Mouse (Mus musculus): ENCODE measurements around the gene Apoe. TPM values are rescaled to one million over a fixed set of nuclear protein-coding genes. Genes with fewer than 3 reads are reported as not detected.

Apoe gene
- polyA plus RNA-seq, 1 experiment from 2014 or later, result 503 TPM

DNA sequence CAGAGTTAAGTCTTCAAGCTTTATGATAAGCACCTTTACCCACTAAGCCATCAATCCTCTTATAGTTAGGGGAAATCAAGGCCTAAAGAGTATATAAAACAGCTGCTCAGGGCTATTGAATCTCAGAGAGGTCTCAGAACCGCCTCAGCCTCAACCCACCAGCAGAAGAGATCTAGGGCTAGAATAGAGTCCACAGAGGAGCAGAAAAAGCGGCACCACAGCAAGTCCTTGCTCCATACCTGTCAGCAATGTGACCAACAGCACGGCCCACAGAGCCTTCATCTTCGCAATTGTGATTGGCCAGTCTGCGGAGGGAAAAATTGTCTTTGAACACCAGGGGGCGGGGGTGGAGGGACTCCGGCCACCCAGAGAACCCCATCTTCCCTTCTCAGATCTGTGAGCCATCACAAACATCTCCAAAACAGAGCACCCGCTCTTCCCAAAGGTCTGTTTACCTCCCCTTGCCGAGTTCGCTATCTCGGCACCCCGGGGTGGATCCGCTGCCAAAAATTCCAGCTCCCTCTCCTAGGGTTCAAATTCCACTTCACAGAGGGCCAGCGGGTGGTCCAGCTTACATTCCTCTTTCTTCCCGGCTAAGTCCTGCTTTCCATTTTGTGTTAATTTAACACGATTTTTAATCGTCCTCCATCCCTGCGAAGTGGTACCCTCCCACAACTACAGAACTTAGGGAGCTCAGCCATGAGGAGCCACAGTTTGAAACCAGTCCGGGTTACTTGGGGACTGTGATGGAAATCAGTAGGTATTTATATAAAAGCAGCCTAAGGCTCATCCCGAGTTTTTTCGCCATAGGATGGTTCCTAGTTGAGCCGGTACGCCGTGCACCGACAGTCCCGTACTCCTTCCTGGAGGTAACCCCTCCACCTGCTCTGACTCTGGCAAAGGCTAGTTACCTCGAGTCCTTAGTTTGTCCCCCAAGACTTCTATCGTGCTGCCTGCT is 760 bp downstream of the Apoe start:
- H3K4me2 ChIP-seq, result peak overlapping the region; percentile 65
- 2% methylated on average over 28 of the region's 28 CpGs for WGBS
- peak overlapping the region; percentile 36 for H3K27ac ChIP-seq
- peak overlapping the region; percentile 40 for H3K4me3 ChIP-seq
- peaks cover 20% of the 10 kb centered on the region; the same call in 1 of the 2 replicates for H3K36me3 ChIP-seq
- H3K9ac ChIP-seq, result peak overlapping the region; percentile 40
- no peaks in the 10 kb centered on the region for H3K27me3 ChIP-seq
- no peaks in the 10 kb centered on the region for H3K9me3 ChIP-seq
- ATAC-seq (ENCODE audit: borderline replicate concordance, extremely low read depth, low FRiP score, low TSS enrichment), result no peak
- peaks cover 47% of the 10 kb centered on the region for H3K4me1 ChIP-seq

DNA sequence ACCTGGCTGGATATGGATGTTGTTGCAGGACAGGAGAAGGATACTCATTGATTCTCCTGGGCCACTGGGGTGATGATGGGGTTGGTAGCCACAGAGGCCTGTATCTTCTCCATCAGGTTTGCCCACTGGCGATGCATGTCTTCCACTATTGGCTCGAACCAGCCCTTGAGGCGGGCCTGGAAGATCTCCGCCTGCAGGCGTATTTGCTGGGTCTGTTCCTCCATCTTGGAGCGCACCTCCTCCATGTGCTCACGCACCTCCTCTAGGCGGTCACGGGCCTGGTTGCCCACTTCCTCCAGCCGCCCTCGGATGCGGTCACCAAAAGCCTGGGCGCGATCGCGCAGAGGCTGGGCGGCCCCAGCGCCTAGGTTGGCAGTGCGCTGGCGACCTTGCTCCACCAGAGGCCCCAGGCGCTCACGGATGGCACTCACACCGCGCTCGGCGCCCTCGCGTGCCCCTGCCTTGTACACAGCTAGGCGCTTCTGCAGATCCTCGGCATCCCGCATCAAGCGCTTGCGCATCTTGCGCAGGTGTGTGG is 2.6 kb downstream of the Apoe start:
- no peak overlapping the region for H3K27ac ChIP-seq
- H3K4me3 ChIP-seq, result no peak overlapping the region
- no peak for ATAC-seq (ENCODE audit: borderline replicate concordance, extremely low read depth, low FRiP score, low TSS enrichment)
- H3K36me3 ChIP-seq, result 0 out of 2 replicates have a peak, but pooled peaks cover 4% of the 10 kb centered on the region
- 92% methylated on average over 34 of the region's 34 CpGs for WGBS
- peaks cover 64% of the 10 kb centered on the region for H3K4me1 ChIP-seq
- H3K9me3 ChIP-seq, result no peaks in the 10 kb centered on the region
- no peak overlapping the region for H3K9ac ChIP-seq
- H3K4me2 ChIP-seq, result no peak overlapping the region
- H3K27me3 ChIP-seq, result no peaks in the 10 kb centered on the region

DNA sequence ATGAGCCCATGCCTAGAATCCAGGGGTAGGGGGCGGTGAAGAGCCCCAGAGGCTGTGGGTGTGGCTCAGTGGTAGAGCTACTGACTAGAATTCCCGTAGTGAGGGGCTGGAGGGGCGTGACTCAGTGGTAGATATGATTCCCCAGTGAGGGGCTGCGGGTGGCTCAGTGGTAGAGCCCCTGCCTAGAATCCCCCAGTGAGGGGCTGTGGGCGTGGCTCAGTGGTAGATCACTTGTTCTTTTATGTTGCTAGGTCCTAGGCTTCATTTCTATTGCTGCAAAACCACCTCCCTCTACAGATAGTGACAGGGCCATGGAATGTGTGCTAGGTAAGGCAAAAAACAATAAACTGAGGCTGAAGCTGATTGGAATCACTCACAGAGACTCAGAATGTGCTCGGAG is 3.1 kb downstream of the Apoe start:
- H3K4me2 ChIP-seq, result no peak overlapping the region
- no peak overlapping the region for H3K9ac ChIP-seq
- no peak overlapping the region for H3K4me3 ChIP-seq
- no peak overlapping the region for H3K27ac ChIP-seq
- H3K4me1 ChIP-seq, result peaks cover 62% of the 10 kb centered on the region
- no peak for ATAC-seq (ENCODE audit: borderline replicate concordance, extremely low read depth, low FRiP score, low TSS enrichment)
- H3K36me3 ChIP-seq, result 0 out of 2 replicates have a peak, but pooled peaks cover 3% of the 10 kb centered on the region
- WGBS, result 73% methylated on average over 6 of the region's 6 CpGs
- no peaks in the 10 kb centered on the region for H3K9me3 ChIP-seq
- no peaks in the 10 kb centered on the region for H3K27me3 ChIP-seq

DNA sequence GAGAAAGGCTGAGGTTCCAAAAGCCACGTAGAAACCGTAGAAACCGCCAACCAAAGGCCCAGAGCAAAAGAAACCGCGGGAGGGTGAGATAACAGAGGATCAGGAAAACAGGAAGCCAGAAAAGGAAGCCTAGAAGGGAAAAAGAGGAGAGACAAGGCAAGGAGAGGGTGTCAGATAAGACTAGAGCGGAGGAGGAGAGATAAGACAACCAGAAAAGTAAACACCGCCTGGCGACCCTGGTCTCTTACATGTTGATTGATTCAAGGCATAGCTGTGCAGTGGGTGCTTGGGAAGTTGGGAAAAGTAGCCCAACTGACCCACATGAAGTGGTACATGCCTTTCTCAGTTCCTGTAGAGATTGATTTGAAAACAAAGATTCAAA is 3.8 kb downstream of the Apoe start:
- 14% methylated on average over 8 of the region's 8 CpGs for WGBS
- Histone ChIP-seq H3K4me1 (peaks cover 58% of the 10 kb centered on the region), H3K27ac (peak overlapping the region; percentile 72), H3K36me3 (0 out of 2 replicates have a peak, but pooled peaks cover 3% of the 10 kb centered on the region), H3K9me3 (no peaks in the 10 kb centered on the region), H3K4me2 (no peak overlapping the region), H3K9ac (no peak overlapping the region), H3K4me3 (no peak overlapping the region), H3K27me3 (no peaks in the 10 kb centered on the region)
- ATAC-seq (ENCODE audit: borderline replicate concordance, extremely low read depth, low FRiP score, low TSS enrichment), result no peak

DNA sequence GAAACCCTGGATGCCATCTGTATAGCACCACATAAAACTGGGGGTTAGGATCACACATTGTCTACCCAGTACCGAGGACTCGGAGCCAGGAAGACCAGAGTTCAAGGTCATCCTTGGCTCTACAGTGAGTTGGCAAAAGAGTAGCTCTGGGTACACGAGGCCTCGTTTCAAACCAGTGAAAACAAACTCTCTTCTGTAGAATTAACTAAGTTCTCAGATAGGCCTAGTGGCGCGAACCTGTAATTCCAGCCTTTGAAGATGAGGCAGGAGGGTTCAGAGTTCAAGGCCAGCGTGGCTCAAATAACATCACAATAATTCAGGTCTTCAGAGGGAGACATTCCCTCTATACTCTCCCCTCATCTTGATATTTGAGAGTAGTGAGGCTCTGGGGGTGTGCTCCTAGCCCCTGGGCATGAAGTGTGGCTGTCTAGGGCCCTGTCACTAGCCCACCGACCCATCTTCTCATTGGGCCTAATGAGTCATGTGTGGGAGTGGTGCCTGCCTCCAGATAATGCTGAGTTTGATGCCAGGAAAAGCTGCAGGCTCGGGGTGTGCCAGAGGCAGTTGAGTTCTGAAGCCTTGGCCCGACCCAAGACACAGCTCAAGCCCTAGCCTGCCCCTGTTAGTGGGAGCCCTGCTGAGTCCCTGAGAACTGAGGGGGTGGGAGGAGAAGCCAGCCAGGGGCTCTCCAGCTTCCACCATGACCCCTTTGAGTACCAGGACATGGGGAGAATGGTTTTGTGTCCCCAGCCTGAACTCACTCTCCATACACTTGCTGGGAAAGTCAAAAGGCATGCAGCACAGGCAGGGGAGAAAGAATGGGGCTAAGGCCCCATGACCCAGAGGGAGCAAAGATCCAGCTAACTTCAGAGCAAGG is 4.4 kb downstream of the Apoe start:
- Histone ChIP-seq H3K9me3 (no peaks in the 10 kb centered on the region), H3K27me3 (no peaks in the 10 kb centered on the region), H3K9ac (no peak overlapping the region), H3K4me3 (no peak overlapping the region), H3K36me3 (0 out of 2 replicates have a peak, but pooled peaks cover 3% of the 10 kb centered on the region), H3K27ac (peak overlapping the region; percentile 74), H3K4me1 (peaks cover 57% of the 10 kb centered on the region), H3K4me2 (no peak overlapping the region)
- ATAC-seq (ENCODE audit: borderline replicate concordance, extremely low read depth, low FRiP score, low TSS enrichment), result no peak
- WGBS, result 71% methylated on average over 10 of the region's 10 CpGs

DNA sequence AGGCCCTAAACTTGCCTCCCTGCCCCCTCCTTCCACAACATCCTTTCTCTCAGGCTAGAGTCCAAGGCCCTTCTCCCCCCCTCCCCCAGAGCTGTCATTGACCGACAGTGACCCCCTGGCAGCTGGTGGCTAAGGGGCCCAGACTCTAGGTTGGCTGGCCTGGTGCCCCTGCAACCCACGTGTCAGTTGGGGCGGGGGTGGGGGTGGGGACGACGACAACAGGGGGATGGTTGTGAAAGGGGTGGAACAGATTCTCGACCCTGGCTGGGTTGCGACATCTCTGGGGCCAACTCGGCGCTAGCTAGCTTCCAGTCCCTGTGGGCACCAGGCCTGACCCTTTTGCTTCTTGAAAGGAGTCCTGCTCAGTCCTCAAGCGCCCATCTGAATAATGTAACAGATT is 5.6 kb downstream of the Apoe start:
- Histone ChIP-seq H3K4me2 (peak overlapping the region; percentile 4; the same call in 1 of the 2 replicates), H3K4me3 (no peak overlapping the region), H3K9ac (no peak overlapping the region), H3K4me1 (peaks cover 47% of the 10 kb centered on the region), H3K27ac (peak overlapping the region; percentile 74), H3K27me3 (no peaks in the 10 kb centered on the region), H3K9me3 (no peaks in the 10 kb centered on the region), H3K36me3 (0 out of 2 replicates have a peak, but pooled peaks cover 3% of the 10 kb centered on the region)
- peak; percentile 72 for ATAC-seq (ENCODE audit: borderline replicate concordance, extremely low read depth, low FRiP score, low TSS enrichment)
- WGBS, result 20% methylated on average over 10 of the region's 10 CpGs

DNA sequence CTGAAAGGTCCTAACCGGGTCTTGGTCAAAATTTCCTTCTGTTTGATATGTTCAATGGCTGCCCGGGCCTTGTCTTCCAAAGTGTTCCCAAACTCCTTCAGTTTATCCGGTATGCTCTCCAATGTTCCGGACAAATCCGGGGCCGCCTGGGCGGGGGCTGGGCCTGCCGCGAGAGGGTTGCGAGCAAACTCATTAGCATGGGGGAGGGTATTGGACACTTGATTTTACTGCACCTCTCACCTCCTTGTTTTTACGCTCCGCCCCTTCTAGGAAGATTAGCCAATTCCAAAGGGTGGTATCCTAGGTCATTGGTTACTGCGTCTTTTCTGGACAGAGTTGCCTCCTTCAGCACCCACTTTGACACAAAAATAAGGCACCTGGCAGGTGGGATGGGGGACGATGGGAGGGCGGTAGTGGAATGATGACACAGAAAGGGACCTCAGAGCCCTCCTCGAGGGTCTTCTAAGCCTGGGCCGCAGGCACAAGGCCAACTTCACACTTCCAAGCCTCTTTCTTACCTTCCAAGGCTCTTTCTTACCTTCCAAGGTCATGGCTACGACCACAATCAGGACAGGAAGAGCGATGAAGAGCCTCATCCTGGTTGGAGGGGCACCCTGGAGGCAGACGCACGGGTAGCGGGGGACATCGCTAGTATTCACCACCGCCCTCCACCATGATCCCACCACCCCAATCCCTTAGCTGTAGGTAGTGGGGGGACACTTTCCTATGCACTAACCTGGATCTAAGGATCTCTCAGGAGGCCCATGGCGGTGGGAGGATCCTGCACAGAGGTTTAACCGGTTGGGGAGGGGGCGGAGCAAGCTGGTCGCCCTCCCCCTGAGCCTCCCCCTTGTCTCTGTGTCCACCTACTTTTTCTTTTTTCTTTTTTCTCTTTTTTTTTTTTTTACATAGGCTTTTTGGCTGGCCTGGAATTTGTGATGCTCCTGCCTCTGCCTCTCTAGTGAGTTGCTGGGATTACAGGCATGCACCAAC is 6.8 kb downstream of the Apoe start, which contains the start of gene Apoc1:
TSS of gene Apoc1 (minus strand) at position 788 of the 993 bp plus-strand sequence.
- peak within 1 kb of the TSS; percentile 17; the same call in 1 of the 2 replicates for H3K4me2 ChIP-seq
- 50% methylated on average over 28 of the region's 28 CpGs for WGBS
- H3K9ac ChIP-seq, result no peak within 1 kb of the TSS
- H3K36me3 ChIP-seq, result 0 out of 2 replicates have a peak, but pooled peaks cover 3% of the 10 kb centered on the region
- H3K4me3 ChIP-seq, result no peak within 1 kb of the TSS
- H3K27me3 ChIP-seq, result no peaks in the 10 kb centered on the region
- peak within 1 kb of the TSS; percentile 74 for H3K27ac ChIP-seq
- ATAC-seq (ENCODE audit: borderline replicate concordance, extremely low read depth, low FRiP score, low TSS enrichment), result no peak
- no peaks in the 10 kb centered on the region for H3K9me3 ChIP-seq
- H3K4me1 ChIP-seq, result peaks cover 39% of the 10 kb centered on the region

DNA sequence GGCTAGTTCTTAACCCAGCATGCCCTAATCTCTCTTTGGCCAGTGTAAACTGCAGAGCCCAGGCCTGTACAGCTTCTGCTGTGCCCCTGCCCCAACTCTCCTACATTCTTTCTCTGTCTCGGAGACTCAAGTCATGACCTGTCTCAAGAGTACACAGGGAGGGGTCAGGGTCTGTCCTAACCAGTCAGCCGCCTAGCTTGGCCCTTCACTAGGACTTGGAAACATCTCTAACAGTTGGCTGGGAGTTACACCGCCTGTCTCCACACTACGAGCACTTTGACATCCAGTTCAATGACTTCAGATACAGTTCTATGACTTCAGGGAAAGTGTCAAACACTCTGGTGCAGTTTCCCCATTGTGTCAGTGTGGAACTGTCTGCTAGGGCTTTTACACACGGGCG is 7.6 kb downstream of the Apoe start:
- no peak overlapping the region for H3K9ac ChIP-seq
- no peak overlapping the region for H3K4me3 ChIP-seq
- no peaks in the 10 kb centered on the region for H3K27me3 ChIP-seq
- H3K9me3 ChIP-seq, result no peaks in the 10 kb centered on the region
- 0 out of 2 replicates have a peak overlapping the region, but pooled peaks have one; percentile 17 for H3K4me2 ChIP-seq
- 66% methylated on average over 6 of the region's 6 CpGs for WGBS
- peaks cover 39% of the 10 kb centered on the region for H3K4me1 ChIP-seq
- no peak for ATAC-seq (ENCODE audit: borderline replicate concordance, extremely low read depth, low FRiP score, low TSS enrichment)
- H3K36me3 ChIP-seq, result 0 out of 2 replicates have a peak, but pooled peaks cover 1% of the 10 kb centered on the region
- H3K27ac ChIP-seq, result no peak overlapping the region

DNA sequence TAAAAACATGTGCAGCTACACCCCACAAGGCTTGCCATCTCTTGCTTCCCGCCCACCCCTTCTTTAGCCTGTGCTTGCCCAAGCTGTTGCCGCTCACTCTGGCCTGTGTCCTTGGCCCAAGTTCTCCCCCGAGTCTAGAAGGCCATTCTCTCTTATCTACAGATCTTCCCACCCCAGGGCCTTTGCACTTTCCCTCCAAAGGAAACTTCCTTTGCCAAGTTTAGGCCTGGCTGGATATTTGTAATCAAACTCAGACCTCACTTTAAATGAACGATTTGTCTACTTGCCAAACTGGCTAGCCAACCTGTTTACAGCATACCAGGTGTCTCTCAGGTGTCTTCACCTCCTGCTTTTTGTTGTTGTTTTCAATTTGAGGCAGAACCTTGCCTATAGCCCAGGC is 8.1 kb downstream of the Apoe start:
- no peak for ATAC-seq (ENCODE audit: borderline replicate concordance, extremely low read depth, low FRiP score, low TSS enrichment)
- Histone ChIP-seq H3K9me3 (no peaks in the 10 kb centered on the region), H3K4me3 (no peak overlapping the region), H3K4me1 (peaks cover 39% of the 10 kb centered on the region), H3K27ac (no peak overlapping the region), H3K4me2 (no peak overlapping the region), H3K27me3 (no peaks in the 10 kb centered on the region), H3K36me3 (no peaks in the 10 kb centered on the region), H3K9ac (no peak overlapping the region)
- 72% methylated on average over 4 of the region's 4 CpGs for WGBS

DNA sequence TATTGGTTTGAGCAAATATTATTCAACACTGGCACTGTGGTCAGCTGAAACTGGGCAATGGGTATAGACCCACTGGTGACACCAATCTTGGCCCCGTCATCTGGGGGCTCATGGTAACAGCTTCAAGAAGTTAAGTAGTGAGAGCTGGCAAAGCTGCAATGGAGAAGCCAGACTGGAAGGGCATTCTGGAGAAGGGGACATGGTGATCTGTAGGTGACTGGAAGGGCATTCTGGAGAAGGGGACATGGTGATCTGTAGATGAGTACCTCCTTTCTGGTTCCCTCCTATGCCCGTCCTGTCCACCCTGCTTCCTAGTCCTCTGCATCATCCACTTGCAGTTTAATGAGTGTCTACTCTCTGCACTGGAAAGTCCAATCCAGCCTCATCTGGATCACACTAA is 10.4 kb downstream of the Apoe start:
- Histone ChIP-seq H3K4me1 (peaks cover 24% of the 10 kb centered on the region), H3K27me3 (no peaks in the 10 kb centered on the region), H3K4me2 (no peak overlapping the region), H3K27ac (no peak overlapping the region), H3K9ac (no peak overlapping the region), H3K4me3 (no peak overlapping the region), H3K36me3 (no peaks in the 10 kb centered on the region), H3K9me3 (no peaks in the 10 kb centered on the region)
- no peak for ATAC-seq (ENCODE audit: borderline replicate concordance, extremely low read depth, low FRiP score, low TSS enrichment)
- WGBS, result 84% methylated on average over 2 of the region's 2 CpGs
